In genomic region chr19:55592876-55593691, GRCm38 (mm10) we compare ENCODE assay signal across 8 mouse cellular contexts.
DNase-seq lines count a peak whose midpoint lies in the region; ATAC-seq and TF ChIP-seq lines count a peak whose summit lies in the region.

No protein-coding gene starts in this region.

- TF ChIP-seq CTCF in small intestine, adult 2 months (IDR thresholded peaks at IDR 0.05; ENCODE audit: extremely low read depth, insufficient read length, insufficient replicate concordance, low read depth, low read length), result no peak

- H3K4me2 ChIP-seq in hindbrain, embryonic 12.5 days (replicated peaks), result no peak overlapping the region; the same call in 1 of the 2 replicates

- H3K4me3 ChIP-seq in hindbrain, embryonic 12.5 days, result no peak overlapping the region
- 0 out of 2 replicates have a peak overlapping the region, but pooled peaks have one; percentile 13 for H3K4me3 ChIP-seq in limb, embryonic 10.5 days
- no peak overlapping the region for H3K4me3 ChIP-seq in small intestine, adult 2 months (ENCODE audit: low read depth, low read length)

- no peaks in the 10 kb centered on the region for H3K9me3 ChIP-seq in hindbrain, embryonic 12.5 days (replicated peaks)
- no peaks in the 10 kb centered on the region for H3K9me3 ChIP-seq in limb, embryonic 10.5 days (replicated peaks)

- peaks cover 51% of the 10 kb centered on the region for H3K27me3 ChIP-seq in hindbrain, embryonic 12.5 days
- no peaks in the 10 kb centered on the region for H3K27me3 ChIP-seq in limb, embryonic 10.5 days (ENCODE audit: low read depth, poor library complexity, severe bottlenecking)
- no peaks in the 10 kb centered on the region for H3K27me3 ChIP-seq in small intestine, adult 2 months (ENCODE audit: control insufficient read depth, insufficient read depth, low read length)

- ATAC-seq in hindbrain, embryonic 12.5 days (ENCODE audit: low FRiP score), result peak; percentile 80
- ATAC-seq in erythroblast, adult 5-6 weeks (replicated peaks; ENCODE audit: low FRiP score, poor library complexity, severe bottlenecking), result no peak

- no peak for TF ChIP-seq POLR2A in small intestine, adult 2 months (IDR thresholded peaks at IDR 0.05; ENCODE audit: low read depth, low read length)

- H3K9ac ChIP-seq in hindbrain, embryonic 12.5 days, result no peak overlapping the region

- WGBS in hindbrain, embryonic 12.5 days, result 43% methylated on average over 26 of the region's 26 CpGs
- WGBS in limb, embryonic 10.5 days, result 57% methylated on average over 26 of the region's 26 CpGs
- 19% methylated on average over 26 of the region's 26 CpGs for WGBS in small intestine, adult 2 months

- peak; percentile 15 for DNase-seq in adrenal gland, adult 2 months
- DNase-seq in adrenal gland, postnatal 10 days, result no peak
- peak; percentile 84 for DNase-seq in MN1 (ENCODE audit: low spot score)
- peak; percentile 65 for DNase-seq in limb, embryonic 10.5 days (ENCODE audit: low spot score)
- DNase-seq in T-cell, adult 2 months (ENCODE audit: low spot score), result no peak

- peaks cover 38% of the 10 kb centered on the region for H3K4me1 ChIP-seq in hindbrain, embryonic 12.5 days
- H3K4me1 ChIP-seq in limb, embryonic 10.5 days, result peaks cover 88% of the 10 kb centered on the region
- peaks cover 33% of the 10 kb centered on the region for H3K4me1 ChIP-seq in small intestine, adult 2 months (ENCODE audit: control insufficient read depth, insufficient read depth, insufficient read length, low read length)

- no peaks in the 10 kb centered on the region for H3K36me3 ChIP-seq in hindbrain, embryonic 12.5 days
- H3K36me3 ChIP-seq in limb, embryonic 10.5 days, result no peaks in the 10 kb centered on the region
- H3K36me3 ChIP-seq in small intestine, adult 2 months (ENCODE audit: control insufficient read depth, insufficient read depth, low read length), result no peaks in the 10 kb centered on the region

- H3K27ac ChIP-seq in hindbrain, embryonic 12.5 days, result peak overlapping the region; percentile 52
- peak overlapping the region; percentile 85 for H3K27ac ChIP-seq in limb, embryonic 10.5 days
- peak overlapping the region; percentile 31; the same call in 1 of the 2 replicates for H3K27ac ChIP-seq in small intestine, adult 2 months (ENCODE audit: insufficient read depth, low read depth, low read length)

Comparison
In these comparisons a context has a peak if more than half of its experiments do, and no peak if none do; other contexts are left out.
1. DNase-seq: peak in adrenal gland, adult 2 months (single experiment), MN1 (single experiment) and limb, embryonic 10.5 days (single experiment); none in adrenal gland, postnatal 10 days (single experiment) and T-cell, adult 2 months (single experiment).
2. H3K27ac ChIP-seq: peak in every context shown above with its lines; median percentile 85 in limb, embryonic 10.5 days; 52 in hindbrain, embryonic 12.5 days; 31 in small intestine, adult 2 months.